Mouse (Mus musculus) gastrocnemius, adult 2 months (tissue): ENCODE results near the gene Cetn2. TPM values are rescaled to one million over a fixed set of nuclear protein-coding genes. Genes with fewer than 3 reads are reported as not detected.

Source experiments
- DNase-seq: peaks from one replicate; pipeline ENCODE4 v3.0.0; 2022
- H3K27ac ChIP-seq: fragments of 200-600 bp; 2 replicates; pipeline ENCODE4 v1.8.1; 2022; ENCODE audit warnings: mild to moderate bottlenecking
- H3K4me3 ChIP-seq: fragments of 200-600 bp; 2 replicates; pipeline ENCODE4 v1.8.1; 2022; ENCODE audit warnings: mild to moderate bottlenecking, moderate library complexity
- CTCF ChIP-seq: fragments of 200-600 bp; IDR thresholded peaks from 2 replicates; pipeline ENCODE4 v1.8.1; 2022; ENCODE audit warnings: antibody characterized with exemption, mild to moderate bottlenecking, moderate library complexity
- intact Hi-C: fragments of 180-260 bp; cut with DNase I; formaldehyde crosslinking; loops from one replicate; pipeline ENCODE4 v1.15.1; 2025
- long read RNA-seq, 2 experiments: library from polyadenylated mRNA; stranded (forward); transcript quantifications; one replicate each; pipeline ENCODE4 v2.0.0; 2021
- total RNA-seq, 2 experiments: library from RNA; stranded (reverse); gene quantifications; 2 replicates each; pipeline ENCODE4 v1.2.3; 2021

Gene Cetn2
- total RNA-seq, result 10 to 100 TPM; 24.4 to 28.6 TPM
- long read RNA-seq, experiment 1, transcript Cetn2-203 (5 exons, 1,286 nt), result major isoform, 51 of 54 reads
- long read RNA-seq, experiment 1, partial matches to known transcripts, result 1 of 54 reads
- long read RNA-seq, experiment 1, other reads (novel, unspliced or antisense), result 0 of 54 reads
- long read RNA-seq, experiment 2, transcript Cetn2-203 (5 exons, 1,286 nt), result major isoform, 36 of 38 reads
- long read RNA-seq, experiment 2, partial matches to known transcripts, result 0 of 38 reads
- long read RNA-seq, experiment 2, other reads (novel, unspliced or antisense), result 0 of 38 reads

- intact Hi-C loops, result loop anchor here (10.0 kb wide), 1 partner anchor 1103 kb away; the partner anchor contains the start of gene Vma21
- peak within 1 kb of the TSS; percentile 82 for H3K27ac ChIP-seq
- DNase-seq, result peak; percentile 92
- H3K4me3 ChIP-seq, result peak within 1 kb of the TSS; percentile 83
- no peak for TF ChIP-seq CTCF
Observed at GRCm38 (mm10) chrX:72917884-72918681, at the start of gene Cetn2, which contains the start of gene Nsdhl. Cetn2 (minus strand) TSS chrX:72918411. Nsdhl (plus strand) TSS chrX:72918557.

- no peak for TF ChIP-seq CTCF
- DNase-seq, result no peak
- Histone ChIP-seq H3K27ac (no peak overlapping the region), H3K4me3 (no peak overlapping the region)
- intact Hi-C loops, result no loop called here
Observed at GRCm38 (mm10) chrX:72962743-72963142, 44.5 kb upstream of the Cetn2 start.

GRCm38 (mm10) chrX:72961511-72961910 is 43.3 kb upstream of the Cetn2 start:
- intact Hi-C loops, result no loop called here
- Histone ChIP-seq H3K4me3 (no peak overlapping the region), H3K27ac (no peak overlapping the region)
- TF ChIP-seq CTCF, result no peak
- no peak for DNase-seq

- DNase-seq, result no peak
- TF ChIP-seq CTCF, result peak; percentile 39
- H3K27ac ChIP-seq, result no peak overlapping the region
- intact Hi-C loops, result no loop called here
- no peak overlapping the region for H3K4me3 ChIP-seq
Observed at GRCm38 (mm10) chrX:72960431-72960830, 42.2 kb upstream of the Cetn2 start.

GRCm38 (mm10) chrX:72956486-72956885 is 38.3 kb upstream of the Cetn2 start:
- no peak for TF ChIP-seq CTCF
- DNase-seq, result no peak
- H3K4me3 ChIP-seq, result no peak overlapping the region
- intact Hi-C loops, result no loop called here
- no peak overlapping the region for H3K27ac ChIP-seq

- Histone ChIP-seq H3K27ac (no peak overlapping the region), H3K4me3 (no peak overlapping the region)
- TF ChIP-seq CTCF, result no peak
- DNase-seq, result no peak
- intact Hi-C loops, result no loop called here
Observed at GRCm38 (mm10) chrX:72953464-72953863, 35.3 kb upstream of the Cetn2 start.

- no peak overlapping the region for H3K27ac ChIP-seq
- intact Hi-C loops, result no loop called here
- no peak for DNase-seq
- H3K4me3 ChIP-seq, result no peak overlapping the region
- TF ChIP-seq CTCF, result no peak
Observed at GRCm38 (mm10) chrX:72921391-72921790, 3.2 kb upstream of the Cetn2 start.

GRCm38 (mm10) chrX:72918682-72919059 is 460 bp upstream of the Cetn2 start:
- peak overlapping the region; percentile 82 for H3K27ac ChIP-seq

GRCm38 (mm10) chrX:72911611-72912010 is 6.6 kb downstream of the Cetn2 start:
- Histone ChIP-seq H3K4me3 (no peak overlapping the region), H3K27ac (no peak overlapping the region)
- TF ChIP-seq CTCF, result no peak
- intact Hi-C loops, result loop anchor here (10.0 kb wide), 1 partner anchor 1097 kb away; the partner anchor contains the start of gene Vma21
- no peak for DNase-seq

More at GRCm38 (mm10) chrX:72918682-72919059, 460 bp upstream of the Cetn2 start:
- DNase-seq, result no peak
- no peak for TF ChIP-seq CTCF
- H3K4me3 ChIP-seq, result peak overlapping the region; percentile 83
- intact Hi-C loops, result loop anchor here (10.0 kb wide), 1 partner anchor 1104 kb away; the partner anchor contains the start of gene Vma21

- H3K27ac ChIP-seq, result no peak overlapping the region
- DNase-seq, result peak; percentile 17
- H3K4me3 ChIP-seq, result no peak overlapping the region
- peak; percentile 45 for TF ChIP-seq CTCF
- intact Hi-C loops, result no loop called here
Observed at GRCm38 (mm10) chrX:72908404-72908741, 9.8 kb downstream of the Cetn2 start.

GRCm38 (mm10) chrX:72907619-72908403 is 10.4 kb downstream of the Cetn2 start:
- TF ChIP-seq CTCF, result no peak
- intact Hi-C loops, result no loop called here
- no peak for DNase-seq
- Histone ChIP-seq H3K4me3 (no peak overlapping the region), H3K27ac (no peak overlapping the region)

- no peak overlapping the region for H3K27ac ChIP-seq
- intact Hi-C loops, result no loop called here
- no peak for DNase-seq
- no peak; the same call in 1 of the 2 replicates for TF ChIP-seq CTCF
- no peak overlapping the region for H3K4me3 ChIP-seq
Observed at GRCm38 (mm10) chrX:72902530-72902929, 15.7 kb downstream of the Cetn2 start.
